Comparison of ENCODE assay signal across 22 mouse cellular contexts in genomic region chr4:35018416-35018815, GRCm38 (mm10).
"Had no signal": no experiment of that assay in that cellular context is flagged by ENCODE, and none has a peak within 500 bp of the region (broad histone marks: within the 10 kb centered on the region; RNA-seq: fewer than 3 reads in every experiment).

No protein-coding gene starts in this region.

- H3K27me3 ChIP-seq: limb, embryonic 12.5 days; limb, embryonic 15.5 days; megakaryocyte, embryonic 14.5 days; stomach, embryonic 15.5 days had no signal

- H3K9me3 ChIP-seq: limb, embryonic 12.5 days; limb, embryonic 15.5 days; megakaryocyte, embryonic 14.5 days; stomach, embryonic 15.5 days had no signal

- H3K9ac ChIP-seq: limb, embryonic 12.5 days; limb, embryonic 15.5 days; liver, embryonic 14.5 days; liver, postnatal 0 days; lung, embryonic 14.5 days; stomach, embryonic 15.5 days had no signal

- H3K4me3 ChIP-seq: layer of hippocampus, adult 2 months; left cerebral cortex, adult 2 months; limb, embryonic 12.5 days; limb, embryonic 15.5 days; megakaryocyte, embryonic 14.5 days; stomach, embryonic 15.5 days had no signal

- H3K4me2 ChIP-seq: limb, embryonic 12.5 days; limb, embryonic 15.5 days; liver, embryonic 11.5 days; lung, embryonic 14.5 days; midbrain, embryonic 11.5 days; stomach, embryonic 15.5 days had no signal

- DNase-seq: kidney, adult 11 months; kidney, adult 9 months; kidney, postnatal 25 days; layer of hippocampus, adult 9-11 months; liver, postnatal 0 days; lung, embryonic 14.5 days; lung, postnatal 4 days; midbrain, embryonic 14.5 days; right cerebral cortex, postnatal 14 days; right cerebral cortex, postnatal 4 days; thymus, postnatal 25 days had no signal

- H3K27ac ChIP-seq: kidney, postnatal 0 days; layer of hippocampus, adult 2 months; left cerebral cortex, adult 2 months; limb, embryonic 12.5 days; limb, embryonic 15.5 days; liver, embryonic 14.5 days; stomach, embryonic 15.5 days had no signal

- ATAC-seq: liver, postnatal 0 days; lung, postnatal 0 days had no signal

- H3K4me1 ChIP-seq: megakaryocyte, embryonic 14.5 days; stomach, embryonic 15.5 days had no signal

- H3K36me3 ChIP-seq: limb, embryonic 12.5 days; limb, embryonic 15.5 days; stomach, embryonic 15.5 days had no signal
